Mouse (Mus musculus) heart, postnatal 25 days (tissue): ENCODE data around the gene Zfp408. TPM values are rescaled to one million over a fixed set of nuclear protein-coding genes. Genes with fewer than 3 reads are reported as not detected.

ENCODE experiments used
- DNase-seq: peaks from one replicate; pipeline ENCODE4 v3.0.0; 2022; ENCODE audit warnings: low spot score
- intact Hi-C: fragments of 180-260 bp; cut with DNase I; formaldehyde crosslinking; loops from one replicate; pipeline ENCODE4 v1.15.1; 2025
- total RNA-seq, 2 experiments: library from RNA; stranded (reverse); gene quantifications; 2 replicates each; pipeline ENCODE4 v1.2.3; 2021

Gene Zfp408
- total RNA-seq, 2 experiments from 2014 or later = 5.2 to 5.7 TPM

GRCm38 (mm10) chr2:91652863-91653262 is 3.3 kb upstream of the Zfp408 start:
- intact Hi-C loops = no loop called here

GRCm38 (mm10) chr2:91651458-91652258 is 2.1 kb upstream of the Zfp408 start:
- intact Hi-C loops = no loop called here
- DNase-seq = no peak

More at GRCm38 (mm10) chr2:91652863-91653262, 3.3 kb upstream of the Zfp408 start:
- DNase-seq = no peak

GRCm38 (mm10) chr2:91650360-91650995 is 887 bp upstream of the Zfp408 start:
- intact Hi-C loops = no loop called here
- DNase-seq = no peak

- no peak for DNase-seq
- intact Hi-C loops = no loop called here
These were observed 439 bp downstream of the Zfp408 start for GRCm38 (mm10) chr2:91649152-91649551.

GRCm38 (mm10) chr2:91646733-91647132 is 2.9 kb downstream of the Zfp408 start:
- no peak for DNase-seq
- intact Hi-C loops = no loop called here

- intact Hi-C loops = no loop called here
- no peak for DNase-seq
These were observed 3.8 kb downstream of the Zfp408 start for GRCm38 (mm10) chr2:91645811-91646210.

- intact Hi-C loops = no loop called here
- no peak for DNase-seq
These were observed 4.2 kb downstream of the Zfp408 start for GRCm38 (mm10) chr2:91645354-91645753.

- no peak for DNase-seq
- intact Hi-C loops = no loop called here
These were observed 5.6 kb downstream of the Zfp408 start for GRCm38 (mm10) chr2:91644021-91644420.

GRCm38 (mm10) chr2:91642825-91643415 is 6.7 kb downstream of the Zfp408 start:
- no peak for DNase-seq
- intact Hi-C loops = no loop called here

- DNase-seq = no peak
- intact Hi-C loops = no loop called here
These were observed 10.7 kb downstream of the Zfp408 start for GRCm38 (mm10) chr2:91638931-91639330.

- no peak for DNase-seq
These were observed 12.8 kb downstream of the Zfp408 start for GRCm38 (mm10) chr2:91636727-91637338.

GRCm38 (mm10) chr2:91636229-91636628 is 13.4 kb downstream of the Zfp408 start, which contains the start of gene F2:
Gene F2, minus strand, starts transcription at chr2:91636414.
- intact Hi-C loops = no loop called here
- DNase-seq = no peak

More at GRCm38 (mm10) chr2:91636727-91637338, 12.8 kb downstream of the Zfp408 start:
- intact Hi-C loops = no loop called here

- intact Hi-C loops = no loop called here
- DNase-seq = no peak
These were observed 14.1 kb downstream of the Zfp408 start for GRCm38 (mm10) chr2:91635486-91635885.

- intact Hi-C loops = no loop called here
- DNase-seq = no peak
These were observed 14.8 kb downstream of the Zfp408 start for GRCm38 (mm10) chr2:91634841-91635240.

- intact Hi-C loops = no loop called here
- no peak for DNase-seq
These were observed 16.1 kb downstream of the Zfp408 start for GRCm38 (mm10) chr2:91633334-91633977.

- intact Hi-C loops = no loop called here
- DNase-seq = no peak
These were observed 17.3 kb downstream of the Zfp408 start for GRCm38 (mm10) chr2:91632316-91632715.

GRCm38 (mm10) chr2:91631826-91632225 is 17.8 kb downstream of the Zfp408 start:
- DNase-seq = no peak
- intact Hi-C loops = no loop called here

GRCm38 (mm10) chr2:91630384-91630783 is 19.2 kb downstream of the Zfp408 start:
- intact Hi-C loops = no loop called here
- no peak for DNase-seq

GRCm38 (mm10) chr2:91629682-91630081 is 19.9 kb downstream of the Zfp408 start:
- intact Hi-C loops = no loop called here
- no peak for DNase-seq

GRCm38 (mm10) chr2:91628171-91628570 is 21.4 kb downstream of the Zfp408 start:
- intact Hi-C loops = no loop called here

More at GRCm38 (mm10) chr2:91628171-91628570, 21.4 kb downstream of the Zfp408 start:
- no peak for DNase-seq
